Mouse (Mus musculus) regulatory T cell (primary cell): ENCODE data around the gene Tcl1b2.
"Not testable (repeated sequence)": the region's sequence is repeated elsewhere in the genome, so short reads cannot be mapped to it uniquely, and the experiment has no call there.

ENCODE experiments used
- in situ Hi-C: fragments of 300-600 bp; cut with MboI, MseI; formaldehyde crosslinking; loops from one replicate; pipeline ENCODE4 v1.15.1; 2025; ENCODE audit warnings: high pct_unique_total_duplicates

Tcl1b2 gene

GRCm38 (mm10) chr12:105145714-105146113 lies at the start of gene Tcl1b2:
Gene Tcl1b2 (plus strand): TSS chr12:105146014.
- in situ Hi-C loops: no loop called here

- in situ Hi-C loops: loop anchor here (5.0 kb wide), 1 partner anchor 47 kb away; no protein-coding TSS in a partner anchor
These were observed 46.3 kb upstream of the Tcl1b2 start for GRCm38 (mm10) chr12:105099466-105100044.

- in situ Hi-C loops: loop anchor here (5.0 kb wide), 1 partner anchor 51 kb away; no protein-coding TSS in a partner anchor
These were observed 42.9 kb upstream of the Tcl1b2 start for GRCm38 (mm10) chr12:105102901-105103300.

- in situ Hi-C loops: loop anchor here (5.0 kb wide), 1 partner anchor 52 kb away; no protein-coding TSS in a partner anchor
These were observed 41.8 kb upstream of the Tcl1b2 start for GRCm38 (mm10) chr12:105104036-105104435.

GRCm38 (mm10) chr12:105105326-105105725 lies 40.5 kb upstream of the Tcl1b2 start:
- in situ Hi-C loops: no loop called here

GRCm38 (mm10) chr12:105108856-105109255 lies 37.0 kb upstream of the Tcl1b2 start:
- in situ Hi-C loops: no loop called here

GRCm38 (mm10) chr12:105109406-105109805 lies 36.4 kb upstream of the Tcl1b2 start:
- in situ Hi-C loops: no loop called here

GRCm38 (mm10) chr12:105109812-105110211 lies 36.0 kb upstream of the Tcl1b2 start:
- in situ Hi-C loops: loop anchor here (10.0 kb wide), 1 partner anchor 1025 kb away; no protein-coding TSS in a partner anchor

- in situ Hi-C loops: loop anchor here (10.0 kb wide), 1 partner anchor 1028 kb away; no protein-coding TSS in a partner anchor
These were observed 33.4 kb upstream of the Tcl1b2 start for GRCm38 (mm10) chr12:105112321-105112988.

- in situ Hi-C loops: loop anchor here (10.0 kb wide), 1 partner anchor 1032 kb away; no protein-coding TSS in a partner anchor
These were observed 29.2 kb upstream of the Tcl1b2 start for GRCm38 (mm10) chr12:105116648-105117047.

- in situ Hi-C loops: no loop called here
These were observed 20.5 kb upstream of the Tcl1b2 start for GRCm38 (mm10) chr12:105125362-105125761.

GRCm38 (mm10) chr12:105126516-105126915 lies 19.3 kb upstream of the Tcl1b2 start:
- in situ Hi-C loops: no loop called here

- in situ Hi-C loops: no loop called here
These were observed 18.2 kb upstream of the Tcl1b2 start for GRCm38 (mm10) chr12:105127607-105128006.

- in situ Hi-C loops: not testable (repeated sequence)
These were observed 16.2 kb upstream of the Tcl1b2 start for GRCm38 (mm10) chr12:105129494-105130205.

- in situ Hi-C loops: not testable (repeated sequence)
These were observed 11.6 kb upstream of the Tcl1b2 start for GRCm38 (mm10) chr12:105134167-105134566.

GRCm38 (mm10) chr12:105134826-105135225 lies 11.0 kb upstream of the Tcl1b2 start:
- in situ Hi-C loops: not testable (repeated sequence)

GRCm38 (mm10) chr12:105137729-105138128 lies 8.1 kb upstream of the Tcl1b2 start:
- in situ Hi-C loops: not testable (repeated sequence)

GRCm38 (mm10) chr12:105143096-105143495 lies 2.7 kb upstream of the Tcl1b2 start:
- in situ Hi-C loops: no loop called here

GRCm38 (mm10) chr12:105144928-105145327 lies 886 bp upstream of the Tcl1b2 start:
- in situ Hi-C loops: not testable (repeated sequence)

- in situ Hi-C loops: not testable (repeated sequence)
These were observed 9.5 kb downstream of the Tcl1b2 start for GRCm38 (mm10) chr12:105155286-105155685.

- in situ Hi-C loops: no loop called here
These were observed 13.0 kb downstream of the Tcl1b2 start for GRCm38 (mm10) chr12:105158842-105159241.

GRCm38 (mm10) chr12:105159390-105159789 lies 13.6 kb downstream of the Tcl1b2 start, which contains the start of gene Tcl1b1:
Gene Tcl1b1 (plus strand): TSS chr12:105159690.
- in situ Hi-C loops: no loop called here
